In the genomic region with DNA sequence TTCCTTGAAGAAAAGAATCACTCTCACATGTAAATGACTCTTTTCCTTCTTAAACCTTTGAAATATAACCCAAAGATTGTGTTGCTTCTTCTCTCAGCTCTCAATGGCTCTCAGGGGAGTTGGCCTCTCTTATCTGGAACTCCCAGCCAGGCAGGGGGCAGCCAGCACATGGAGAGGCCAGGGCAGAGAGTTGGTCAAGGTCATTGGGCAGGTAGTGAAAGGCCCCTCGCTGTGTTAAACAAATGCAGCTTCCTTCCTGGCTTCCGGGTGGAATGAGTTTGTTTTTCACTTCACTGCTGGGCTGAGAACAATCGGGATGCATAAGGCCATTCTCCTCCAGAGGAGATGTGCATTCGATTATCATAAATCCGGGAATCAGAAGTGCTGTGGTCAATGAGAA, we compare ENCODE assay signal across 9 mouse cellular contexts.
DNase-seq lines count a peak whose midpoint lies in the region; ATAC-seq and TF ChIP-seq lines count a peak whose summit lies in the region.
"Had no signal": no experiment of that assay in that cellular context is flagged by ENCODE, and none has a peak within 500 bp of the region (broad histone marks: within the 10 kb centered on the region; RNA-seq: fewer than 3 reads in every experiment).

No protein-coding gene starts in this region.

- DNase-seq in lung, embryonic 14.5 days, result peak; percentile 58
- no peak for DNase-seq in lung, postnatal 36 days
- DNase-seq in adrenal gland, postnatal 36 days, result peak; percentile 12 to 15
- DNase-seq in midbrain, embryonic 14.5 days, result peak; percentile 40
- no peak for DNase-seq in thymus, adult 2 months
- DNase-seq in spleen, adult 18-20 months, result no peak
- DNase-seq in right cerebral cortex, postnatal 25 days, result no peak

- no peak for ATAC-seq in lung, embryonic 14.5 days (ENCODE audit: insufficient read depth)
- peak; percentile 47; the same call in 1 of the 2 replicates for ATAC-seq in heart, embryonic 14.5 days (ENCODE audit: insufficient number of reproducible peaks, insufficient read depth, low FRiP score, low read depth)
- ATAC-seq in midbrain, embryonic 14.5 days (ENCODE audit: low FRiP score, low TSS enrichment), result no peak

- H3K4me3 ChIP-seq in lung, embryonic 14.5 days (ENCODE audit: low read depth, low read length), result no peak overlapping the region
- H3K4me3 ChIP-seq in heart, embryonic 14.5 days (ENCODE audit: control insufficient read depth in 1 of 2, insufficient read depth in 1 of 2, low read depth in 1 of 2, low read length in 2 of 2), result no peak overlapping the region
- H3K4me3 ChIP-seq in midbrain, embryonic 14.5 days (replicated peaks; ENCODE audit: low read depth, low read length), result no peak overlapping the region
- no peak overlapping the region for H3K4me3 ChIP-seq in thymus, adult 2 months (ENCODE audit: control insufficient read depth, insufficient read depth, low read length)
- H3K4me3 ChIP-seq: erythroblast, embryonic 14.5 days had no signal

- H3K9ac ChIP-seq in lung, embryonic 14.5 days, result no peak overlapping the region
- H3K9ac ChIP-seq in heart, embryonic 14.5 days (ENCODE audit: low read length), result no peak overlapping the region
- no peak overlapping the region for H3K9ac ChIP-seq in midbrain, embryonic 14.5 days (replicated peaks; ENCODE audit: low read length)

- 0 out of 2 replicates have a peak, but pooled peaks cover 3% of the 10 kb centered on the region for H3K4me1 ChIP-seq in lung, embryonic 14.5 days (ENCODE audit: insufficient read depth)
- H3K4me1 ChIP-seq in heart, embryonic 14.5 days (ENCODE audit: control insufficient read depth in 2 of 2, insufficient read depth in 2 of 2, low read length in 2 of 2), result peaks cover 5 to 8% of the 10 kb centered on the region in 2 experiments
- peaks cover 4% of the 10 kb centered on the region for H3K4me1 ChIP-seq in midbrain, embryonic 14.5 days (ENCODE audit: control insufficient read depth, insufficient read depth, low read length)
- no peaks in the 10 kb centered on the region for H3K4me1 ChIP-seq in thymus, adult 2 months (replicated peaks; ENCODE audit: control insufficient read depth, insufficient read depth, low read length)

- 12% methylated on average over 5 of the region's 5 CpGs for WGBS in lung, embryonic 14.5 days
- 12% methylated on average over 5 of the region's 5 CpGs for WGBS in heart, embryonic 14.5 days
- WGBS in midbrain, embryonic 14.5 days, result 3% methylated on average over 5 of the region's 5 CpGs
- WGBS in thymus, adult 2 months, result 83% methylated on average over 5 of the region's 5 CpGs

- no peak overlapping the region for H3K27ac ChIP-seq in lung, embryonic 14.5 days (ENCODE audit: low read depth)
- H3K27ac ChIP-seq in heart, embryonic 14.5 days (replicated peaks in 1 of 2; ENCODE audit: control insufficient read depth in 1 of 2, insufficient read depth in 1 of 2, low read depth in 2 of 2, low read length in 2 of 2), result no peak overlapping the region
- no peak overlapping the region for H3K27ac ChIP-seq in midbrain, embryonic 14.5 days (replicated peaks; ENCODE audit: low read depth, low read length)
- H3K27ac ChIP-seq in thymus, adult 2 months (ENCODE audit: control insufficient read depth, insufficient read depth, low read length), result no peak overlapping the region

- H3K27me3 ChIP-seq in lung, embryonic 14.5 days (ENCODE audit: insufficient read depth, low read length), result no peaks in the 10 kb centered on the region
- no peaks in the 10 kb centered on the region for H3K27me3 ChIP-seq in heart, embryonic 14.5 days (ENCODE audit: control insufficient read depth, insufficient read depth, low read length)
- H3K27me3 ChIP-seq in midbrain, embryonic 14.5 days (ENCODE audit: control insufficient read depth, insufficient read depth, low read length), result no peaks in the 10 kb centered on the region
- H3K27me3 ChIP-seq in thymus, adult 2 months (ENCODE audit: control insufficient read depth, insufficient read depth, low read length), result no peaks in the 10 kb centered on the region

- H3K36me3 ChIP-seq in lung, embryonic 14.5 days (ENCODE audit: insufficient read depth), result no peaks in the 10 kb centered on the region
- no peaks in the 10 kb centered on the region for H3K36me3 ChIP-seq in heart, embryonic 14.5 days (ENCODE audit: control insufficient read depth, insufficient read depth, low read length)
- no peaks in the 10 kb centered on the region for H3K36me3 ChIP-seq in midbrain, embryonic 14.5 days (ENCODE audit: control insufficient read depth, insufficient read depth, low read length)
- H3K36me3 ChIP-seq in thymus, adult 2 months (ENCODE audit: control insufficient read depth, insufficient read depth, low read length), result no peaks in the 10 kb centered on the region

- no peak for TF ChIP-seq POLR2A in thymus, adult 2 months (IDR thresholded peaks at IDR 0.05; ENCODE audit: control insufficient read depth, extremely low read depth, insufficient read depth, low read length, poor library complexity)

- no peaks in the 10 kb centered on the region for H3K9me3 ChIP-seq in lung, embryonic 14.5 days (ENCODE audit: low read depth, low read length)
- H3K9me3 ChIP-seq in heart, embryonic 14.5 days (ENCODE audit: control insufficient read depth, low read length), result no peaks in the 10 kb centered on the region
- H3K9me3 ChIP-seq in midbrain, embryonic 14.5 days (ENCODE audit: control insufficient read depth, low read length), result no peaks in the 10 kb centered on the region

- no peak for TF ChIP-seq CTCF in lung, embryonic 14.5 days (IDR thresholded peaks at IDR 0.05; ENCODE audit: low read depth)
- TF ChIP-seq CTCF in thymus, adult 2 months (IDR thresholded peaks at IDR 0.05; ENCODE audit: borderline replicate concordance, control insufficient read depth, extremely low read depth, insufficient read depth, low read length, poor library complexity), result no peak

- H3K4me2 ChIP-seq in lung, embryonic 14.5 days, result no peak overlapping the region
- no peak overlapping the region for H3K4me2 ChIP-seq in heart, embryonic 14.5 days (ENCODE audit: low read length)
- H3K4me2 ChIP-seq in midbrain, embryonic 14.5 days (ENCODE audit: low read length), result no peak overlapping the region

Comparison
In these comparisons a context has a peak if more than half of its experiments do, and no peak if none do; other contexts are left out.
1. DNase-seq: peak in lung, embryonic 14.5 days (single experiment), adrenal gland, postnatal 36 days (2 of 2) and midbrain, embryonic 14.5 days (single experiment); none in lung, postnatal 36 days (single experiment), thymus, adult 2 months (single experiment), spleen, adult 18-20 months (0 of 2) and right cerebral cortex, postnatal 25 days (single experiment).